Comparison of ENCODE assay signal across 7 mouse cellular contexts in the genomic region with DNA sequence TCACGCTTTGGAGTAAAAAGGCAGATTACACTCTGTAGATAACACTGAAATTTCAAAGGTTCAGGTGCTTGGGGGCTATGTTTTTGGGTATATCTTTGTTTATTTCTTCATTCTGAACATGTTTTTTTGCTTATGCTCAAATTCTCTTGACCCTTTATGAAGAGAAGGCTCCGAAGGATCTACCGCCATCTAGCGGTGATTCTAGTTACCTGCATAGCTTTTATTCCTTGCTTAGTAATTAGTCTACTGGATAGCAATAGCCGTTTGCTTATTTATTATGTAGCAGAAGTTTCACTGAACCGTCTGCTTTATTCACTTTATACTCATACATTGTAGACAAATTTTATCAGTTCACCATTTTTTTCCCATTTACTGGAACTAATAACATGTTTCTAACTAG.
DNase-seq lines count a peak whose midpoint lies in the region; ATAC-seq and TF ChIP-seq lines count a peak whose summit lies in the region.

No protein-coding gene starts in this region.

- no peak for TF ChIP-seq CTCF in thymus, adult 2 months (IDR thresholded peaks at IDR 0.05; ENCODE audit: borderline replicate concordance, control insufficient read depth, extremely low read depth, insufficient read depth, low read length, poor library complexity)

- no peaks in the 10 kb centered on the region for H3K36me3 ChIP-seq in thymus, adult 2 months (ENCODE audit: control insufficient read depth, insufficient read depth, low read length)
- no peaks in the 10 kb centered on the region for H3K36me3 ChIP-seq in limb, embryonic 14.5 days (ENCODE audit: control insufficient read depth, insufficient read depth, low read length)

- peak; percentile 26 for DNase-seq in thymus, adult 2 months
- DNase-seq in thymus, adult 18-20 months = no peak
- DNase-seq in adipocyte (ENCODE audit: low spot score) = peak; percentile 85
- DNase-seq in limb, embryonic 14.5 days (ENCODE audit: low spot score) = peak; percentile 94
- peak; percentile 63 for DNase-seq in retina, adult 2 months (ENCODE audit: low read depth, low spot score)

- H3K27ac ChIP-seq in thymus, adult 2 months (ENCODE audit: control insufficient read depth, insufficient read depth, low read length) = no peak overlapping the region
- H3K27ac ChIP-seq in limb, embryonic 14.5 days (replicated peaks; ENCODE audit: low read depth, low read length) = no peak overlapping the region

- no peaks in the 10 kb centered on the region for H3K27me3 ChIP-seq in thymus, adult 2 months (ENCODE audit: control insufficient read depth, insufficient read depth, low read length)
- no peaks in the 10 kb centered on the region for H3K27me3 ChIP-seq in limb, embryonic 14.5 days (ENCODE audit: control insufficient read depth, insufficient read depth, low read length)

- peak; percentile 70; the same call in 1 of the 2 replicates for ATAC-seq in erythroid progenitor cell, adult 5-6 weeks (replicated peaks; ENCODE audit: low FRiP score, poor library complexity, severe bottlenecking)
- ATAC-seq in inflammation-experienced regulatory T-cells, adult 6 months = peak; percentile 69
- ATAC-seq in limb, embryonic 14.5 days (ENCODE audit: low FRiP score, low read depth) = no peak

- no peak overlapping the region for H3K4me2 ChIP-seq in limb, embryonic 14.5 days (replicated peaks; ENCODE audit: low read depth, low read length, severe bottlenecking)

- no peak overlapping the region for H3K4me3 ChIP-seq in thymus, adult 2 months (ENCODE audit: control insufficient read depth, insufficient read depth, low read length)
- H3K4me3 ChIP-seq in limb, embryonic 14.5 days (replicated peaks; ENCODE audit: low read length) = no peak overlapping the region

- no peak for TF ChIP-seq POLR2A in thymus, adult 2 months (IDR thresholded peaks at IDR 0.05; ENCODE audit: control insufficient read depth, extremely low read depth, insufficient read depth, low read length, poor library complexity)
- TF ChIP-seq POLR2A in limb, embryonic 14.5 days (IDR thresholded peaks at IDR 0.05; ENCODE audit: borderline replicate concordance, extremely low read depth, insufficient read depth, insufficient read length) = no peak

- H3K9ac ChIP-seq in limb, embryonic 14.5 days (ENCODE audit: low read depth, low read length, severe bottlenecking) = no peak overlapping the region

- WGBS in thymus, adult 2 months = 21% methylated on average over 6 of the region's 6 CpGs
- 20% methylated on average over 6 of the region's 6 CpGs for WGBS in limb, embryonic 14.5 days

- H3K4me1 ChIP-seq in thymus, adult 2 months (replicated peaks; ENCODE audit: control insufficient read depth, insufficient read depth, low read length) = no peaks in the 10 kb centered on the region
- H3K4me1 ChIP-seq in limb, embryonic 14.5 days (ENCODE audit: control insufficient read depth, insufficient read depth, low read length) = no peaks in the 10 kb centered on the region

- no peaks in the 10 kb centered on the region for H3K9me3 ChIP-seq in limb, embryonic 14.5 days (ENCODE audit: control insufficient read depth, low read length)

Comparison
In these comparisons a context has a peak if more than half of its experiments do, and no peak if none do; other contexts are left out.
1. DNase-seq: peak in thymus, adult 2 months (single experiment), adipocyte (single experiment), limb, embryonic 14.5 days (single experiment) and retina, adult 2 months (single experiment); none in thymus, adult 18-20 months (0 of 2).